Mouse (Mus musculus) hindbrain, embryonic 11.5 days (tissue): ENCODE measurements around the gene Zic5. TPM values are rescaled to one million over a fixed set of nuclear protein-coding genes. Genes with fewer than 3 reads are reported as not detected.
A peak's percentile ranks its signal among the peaks of the same experiment; 100 is the strongest.

Experiments
- ATAC-seq: fragments of 200-750 bp; cut with Nextera tagmentation; 2 replicates; pipeline ENCODE4 v1.8.0; 2017; ENCODE audit warnings: mild to moderate bottlenecking, moderate TSS enrichment, moderate library complexity; ENCODE audit not compliant: low FRiP score
- DNase-seq: peaks from one replicate; pipeline ENCODE4 v3.0.0-alpha.2; 2015; ENCODE audit warnings: low spot score
- H3K27ac ChIP-seq: fragments of 300-500 bp; sonication (generic); 2 replicates; pipeline ENCODE4 v1.5.1; 2014; ENCODE audit warnings: mild to moderate bottlenecking, low read depth, low read length
- H3K27me3 ChIP-seq: fragments of 300-500 bp; sonication (generic); 2 replicates; pipeline ENCODE4 v1.6.1; 2014; ENCODE audit warnings: mild to moderate bottlenecking, low read length, moderate library complexity, mixed read lengths; ENCODE audit not compliant: control insufficient read depth, insufficient read depth
- H3K36me3 ChIP-seq: fragments of 300-500 bp; sonication (generic); 2 replicates; pipeline ENCODE4 v1.6.1; 2014; ENCODE audit warnings: mild to moderate bottlenecking, low read length, moderate library complexity, mixed read lengths; ENCODE audit not compliant: control insufficient read depth, insufficient read depth
- H3K4me1 ChIP-seq: fragments of 300-500 bp; sonication (generic); replicated peaks from 2 replicates; pipeline ENCODE4 v1.6.1; 2014; ENCODE audit warnings: low read length, mixed read lengths; ENCODE audit not compliant: control insufficient read depth, insufficient read depth
- H3K4me2 ChIP-seq: fragments of 300-500 bp; sonication (generic); replicated peaks from 2 replicates; pipeline ENCODE4 v1.6.1; 2014; ENCODE audit warnings: mild to moderate bottlenecking, low read depth, low read length
- H3K4me3 ChIP-seq: fragments of 300-500 bp; sonication (generic); 2 replicates; pipeline ENCODE4 v1.5.1; 2014; ENCODE audit warnings: low read depth, low read length
- H3K9ac ChIP-seq: fragments of 300-500 bp; sonication (generic); 2 replicates; pipeline ENCODE4 v1.6.1; 2014; ENCODE audit warnings: low read depth, low read length
- H3K9me3 ChIP-seq: fragments of 300-500 bp; sonication (generic); 2 replicates; pipeline ENCODE4 v1.6.1; 2016; ENCODE audit warnings: low read length; ENCODE audit not compliant: control insufficient read depth
- WGBS: fragments of 180-500 bp; shearing (Covaris S2); extraction: QIAGEN DNeasy Blood & Tissue Kit; methylation state at CpG from one replicate; pipeline ENCODE4 v1.1.7; 2014; 5-methylcytosine and 5-hydroxymethylcytosine counted together
- polyA plus RNA-seq: library from polyadenylated mRNA; unstranded; fragments of >200 nt; fragmentation: Nextera tagmentation; extraction: Ambion mirVana; gene quantifications from 2 replicates; pipeline ENCODE4 v1.2.1, GENCODE M21; 2014

Gene Zic5
- polyA plus RNA-seq, 1 experiment from 2014 or later = 20.1 TPM

DNA sequence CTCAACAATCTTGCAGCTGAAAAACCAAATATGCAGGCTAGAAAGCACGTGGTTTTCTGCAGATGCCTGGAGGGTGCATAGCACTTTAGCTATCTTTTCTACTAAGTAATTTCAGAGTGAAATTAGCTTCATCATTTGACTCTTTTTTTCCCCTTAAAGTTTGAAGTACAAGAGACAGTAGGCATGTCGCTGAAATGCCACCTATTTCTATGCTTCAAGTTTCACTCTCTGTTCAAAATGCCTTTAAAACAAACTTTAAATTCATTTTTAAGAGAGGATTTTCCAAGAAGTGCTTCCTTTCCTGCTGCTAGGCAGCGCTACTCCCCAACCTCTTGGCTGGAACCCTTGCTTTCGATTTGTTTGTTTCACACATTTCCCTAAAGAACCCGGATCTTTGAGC lies 23.6 kb upstream of the Zic5 start:
- no peak overlapping the region for H3K4me2 ChIP-seq
- no peaks in the 10 kb centered on the region for H3K9me3 ChIP-seq
- WGBS = 2% methylated on average over 5 of the region's 5 CpGs
- H3K9ac ChIP-seq = no peak overlapping the region
- peak; percentile 52 for DNase-seq
- no peaks in the 10 kb centered on the region for H3K36me3 ChIP-seq
- ATAC-seq = no peak
- H3K27me3 ChIP-seq = peaks cover 44% of the 10 kb centered on the region
- no peak overlapping the region for H3K27ac ChIP-seq
- no peak overlapping the region for H3K4me3 ChIP-seq
- peaks cover 2% of the 10 kb centered on the region; the same call in 1 of the 2 replicates for H3K4me1 ChIP-seq

- Histone ChIP-seq H3K4me2 (no peak overlapping the region), H3K9me3 (no peaks in the 10 kb centered on the region), H3K4me1 (peaks cover 2% of the 10 kb centered on the region; the same call in 1 of the 2 replicates), H3K27me3 (peaks cover 55% of the 10 kb centered on the region), H3K36me3 (no peaks in the 10 kb centered on the region), H3K9ac (no peak overlapping the region), H3K4me3 (no peak overlapping the region), H3K27ac (no peak overlapping the region)
- DNase-seq (peak; percentile 52), ATAC-seq (no peak)
- 4% methylated on average over 5 of the region's 5 CpGs for WGBS
Observed at GRCm38 (mm10) chr14:122487366-122487765, 21.9 kb upstream of the Zic5 start.

DNA sequence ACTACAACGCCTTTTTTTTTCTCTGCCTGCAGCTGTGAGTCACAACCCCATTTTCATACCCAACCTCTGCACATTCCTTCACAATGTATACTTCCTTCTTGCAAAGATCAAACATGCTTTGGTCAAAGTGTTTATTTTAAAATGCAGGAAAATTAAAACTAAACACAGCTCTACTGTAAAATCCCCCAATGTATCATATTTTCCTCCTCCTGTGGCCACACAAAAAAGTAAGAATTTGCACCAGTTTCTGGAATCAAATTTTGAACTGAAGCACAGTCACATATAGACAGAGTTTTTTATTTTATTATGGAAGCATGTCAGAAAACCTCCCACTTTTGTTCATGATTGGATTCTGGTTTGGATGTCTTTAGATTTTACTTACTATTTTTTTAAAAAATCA lies 21.1 kb upstream of the Zic5 start:
- Histone ChIP-seq H3K27me3 (peaks cover 57% of the 10 kb centered on the region), H3K4me1 (peaks cover 2% of the 10 kb centered on the region; the same call in 1 of the 2 replicates), H3K27ac (no peak overlapping the region), H3K9ac (no peak overlapping the region), H3K36me3 (no peaks in the 10 kb centered on the region), H3K4me3 (no peak overlapping the region), H3K4me2 (no peak overlapping the region), H3K9me3 (no peaks in the 10 kb centered on the region)
- 21% methylated on average over 1 of the region's 1 CpGs for WGBS
- ATAC-seq = no peak
- DNase-seq = peak; percentile 30

- Histone ChIP-seq H3K27me3 (peaks cover 54% of the 10 kb centered on the region), H3K9me3 (no peaks in the 10 kb centered on the region), H3K4me2 (peak overlapping the region; percentile 48), H3K4me3 (peak overlapping the region; percentile 14; the same call in 1 of the 2 replicates), H3K36me3 (no peaks in the 10 kb centered on the region), H3K9ac (peak overlapping the region; percentile 24; the same call in 1 of the 2 replicates), H3K27ac (peak overlapping the region; percentile 20; the same call in 1 of the 2 replicates), H3K4me1 (peaks cover 2% of the 10 kb centered on the region; the same call in 1 of the 2 replicates)
- ATAC-seq (no peak), DNase-seq (peak; percentile 63)
- whole genome bisulfite sequencing = 1% methylated on average over 12 of the region's 12 CpGs
Observed at GRCm38 (mm10) chr14:122485635-122486181, 20.2 kb upstream of the Zic5 start.

DNA sequence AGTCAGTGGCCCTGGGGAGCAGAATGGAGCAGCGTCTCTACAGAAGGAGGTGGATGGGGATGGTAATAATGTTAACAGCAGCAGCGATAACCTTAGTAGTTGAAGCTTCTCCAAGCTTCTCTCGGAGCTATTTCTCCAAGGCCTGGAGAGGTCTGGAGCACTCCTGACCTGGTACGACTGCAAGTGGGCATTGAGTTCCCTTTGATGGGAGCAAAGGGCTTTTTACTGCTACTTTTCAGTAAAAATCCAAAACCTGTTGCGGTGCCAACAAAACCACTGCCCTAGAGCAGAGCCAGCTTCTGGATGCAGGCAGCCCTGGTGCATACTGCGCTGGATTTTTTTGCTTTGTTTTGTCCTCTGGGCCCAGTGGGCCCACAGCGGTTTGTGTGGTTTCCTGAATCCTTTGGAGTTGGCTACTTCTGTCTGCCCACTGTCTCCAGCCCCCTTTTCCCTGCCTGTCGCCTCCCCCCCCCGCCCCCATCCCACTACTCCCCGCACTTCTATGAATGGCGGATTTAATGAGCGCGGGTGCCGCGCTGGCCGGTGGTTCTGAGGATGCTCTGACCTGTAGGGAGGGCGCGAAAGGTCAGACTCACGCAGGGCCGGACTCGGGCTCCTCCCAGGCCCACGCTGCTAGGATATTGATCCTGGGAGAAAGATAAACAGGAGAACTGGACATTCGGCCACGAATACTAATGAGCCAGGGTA lies 19.5 kb upstream of the Zic5 start:
- H3K4me3 ChIP-seq = peak overlapping the region; percentile 14; the same call in 1 of the 2 replicates
- H3K9me3 ChIP-seq = no peaks in the 10 kb centered on the region
- peaks cover 2% of the 10 kb centered on the region; the same call in 1 of the 2 replicates for H3K4me1 ChIP-seq
- H3K27ac ChIP-seq = peak overlapping the region; percentile 20
- H3K27me3 ChIP-seq = peaks cover 52% of the 10 kb centered on the region
- H3K9ac ChIP-seq = peak overlapping the region; percentile 24; the same call in 1 of the 2 replicates
- peak overlapping the region; percentile 48 for H3K4me2 ChIP-seq
- WGBS = under 1% methylated on average over 24 of the region's 24 CpGs
- no peaks in the 10 kb centered on the region for H3K36me3 ChIP-seq
- DNase-seq (peak; percentile 56), ATAC-seq (no peak)

DNA sequence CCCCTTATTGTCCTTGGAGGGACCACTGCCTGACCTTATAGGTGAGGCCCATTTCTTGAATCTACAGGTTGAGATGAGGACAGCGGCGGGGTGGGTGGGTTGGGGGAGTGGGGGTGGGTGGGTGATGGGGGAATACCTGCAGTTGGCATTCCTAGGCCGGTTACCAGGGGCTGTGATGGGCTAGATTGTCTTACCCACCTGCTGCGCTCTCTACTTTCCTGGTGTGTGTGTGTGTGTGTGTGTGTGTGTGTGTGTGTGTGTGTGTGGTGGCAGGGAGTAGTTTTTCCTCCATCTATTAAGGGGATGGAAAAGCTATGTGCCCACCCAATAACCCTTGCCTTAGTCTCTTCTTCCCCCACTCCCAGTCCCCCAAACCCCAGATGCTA lies 19.0 kb upstream of the Zic5 start:
- WGBS = 11% methylated on average over 4 of the region's 4 CpGs
- Histone ChIP-seq H3K4me2 (peak overlapping the region; percentile 48; the same call in 1 of the 2 replicates), H3K27ac (0 out of 2 replicates have a peak overlapping the region, but pooled peaks have one; percentile 20), H3K9ac (no peak overlapping the region), H3K27me3 (peaks cover 52% of the 10 kb centered on the region), H3K4me1 (peaks cover 2% of the 10 kb centered on the region; the same call in 1 of the 2 replicates), H3K9me3 (no peaks in the 10 kb centered on the region), H3K4me3 (no peak overlapping the region), H3K36me3 (no peaks in the 10 kb centered on the region)
- no peak for DNase-seq
- ATAC-seq = no peak

GRCm38 (mm10) chr14:122483556-122484421 lies 18.3 kb upstream of the Zic5 start:
- Histone ChIP-seq H3K36me3 (no peaks in the 10 kb centered on the region), H3K4me1 (peaks cover 2% of the 10 kb centered on the region; the same call in 1 of the 2 replicates), H3K9me3 (no peaks in the 10 kb centered on the region), H3K4me2 (peak overlapping the region; percentile 18), H3K4me3 (no peak overlapping the region), H3K27me3 (peaks cover 52% of the 10 kb centered on the region), H3K9ac (no peak overlapping the region), H3K27ac (no peak overlapping the region)
- peak; percentile 49 for DNase-seq
- no peak; the same call in 1 of the 2 replicates for ATAC-seq
- 4% methylated on average over 18 of the region's 18 CpGs for WGBS

- Histone ChIP-seq H3K9ac (peak overlapping the region; percentile 69), H3K4me1 (peaks cover 2% of the 10 kb centered on the region; the same call in 1 of the 2 replicates), H3K36me3 (no peaks in the 10 kb centered on the region), H3K4me3 (peak overlapping the region; percentile 79), H3K27ac (peak overlapping the region; percentile 76), H3K27me3 (peaks cover 58% of the 10 kb centered on the region), H3K9me3 (no peaks in the 10 kb centered on the region), H3K4me2 (peak overlapping the region; percentile 52)
- WGBS = under 1% methylated on average over 5 of the region's 5 CpGs
- no peak for ATAC-seq
- peak; percentile 55 for DNase-seq
Observed at GRCm38 (mm10) chr14:122483024-122483385, 17.5 kb upstream of the Zic5 start.
